Mouse (Mus musculus): Measurements from ENCODE around the gene Svbp.

- TF ChIP-seq ZC3H11A (IDR thresholded peaks at IDR 0.05; ENCODE audit: borderline replicate concordance, low read depth, low read length): no peak
- TF ChIP-seq CHD2 (IDR thresholded peaks at IDR 0.05; ENCODE audit: low read depth, low read length): no peak
- no peak for TF ChIP-seq MAFK (IDR thresholded peaks at IDR 0.05; ENCODE audit: insufficient read depth, low read depth, low read length)
Measured at GRCm38 (mm10) chr4:119246688-119247225, 51.7 kb downstream of the Svbp start.

Measured in ES-E14 (cell line).